Mouse (Mus musculus) brain, embryonic 14.5 days (tissue): ENCODE measurements around the gene Sys1.

Source experiments
- CTCF ChIP-seq: fragments of 200-500 bp; IDR thresholded peaks from 2 replicates; pipeline ENCODE4 v1.5.1; 2012; ENCODE audit warnings: inconsistent platforms, mild to moderate bottlenecking, moderate library complexity, borderline replicate concordance; ENCODE audit not compliant: insufficient read depth, insufficient read length; ENCODE audit errors: extremely low read depth
- POLR2A ChIP-seq: fragments of 200-500 bp; IDR thresholded peaks from 2 replicates; pipeline ENCODE4 v1.6.1; 2012; ENCODE audit warnings: mild to moderate bottlenecking, inconsistent platforms, borderline replicate concordance; ENCODE audit not compliant: poor library complexity, insufficient read depth, insufficient read length, severe bottlenecking; ENCODE audit errors: extremely low read depth

GRCm38 (mm10) chr2:164426952-164427351, 29.8 kb upstream of the Sys1 start:
- TF ChIP-seq CTCF (no peak), POLR2A (no peak)
